Mouse (Mus musculus): ENCODE results near the gene Ugt2b38.

- TF ChIP-seq CTCF (IDR thresholded peaks at IDR 0.05; ENCODE audit: low read depth): no peak
- no peak for TF ChIP-seq EP300 (IDR thresholded peaks at IDR 0.05; ENCODE audit: low read depth)
Observed at GRCm38 (mm10) chr5:87425676-87426075, 1.7 kb upstream of the Ugt2b38 start.

Data from heart, postnatal 0 days (tissue).